Mouse (Mus musculus) lung, adult 18-20 months (tissue): ENCODE results near the gene Irgm1.
"Not testable (repeated sequence)": the region's sequence is repeated elsewhere in the genome, so short reads cannot be mapped to it uniquely, and the experiment has no call there.

ENCODE experiments used
- DNase-seq, 2 experiments: peaks; one replicate each; pipeline ENCODE4 v3.0.0; 2022; ENCODE audit warnings: mixed read lengths in 2 of 2

Gene Irgm1

DNA sequence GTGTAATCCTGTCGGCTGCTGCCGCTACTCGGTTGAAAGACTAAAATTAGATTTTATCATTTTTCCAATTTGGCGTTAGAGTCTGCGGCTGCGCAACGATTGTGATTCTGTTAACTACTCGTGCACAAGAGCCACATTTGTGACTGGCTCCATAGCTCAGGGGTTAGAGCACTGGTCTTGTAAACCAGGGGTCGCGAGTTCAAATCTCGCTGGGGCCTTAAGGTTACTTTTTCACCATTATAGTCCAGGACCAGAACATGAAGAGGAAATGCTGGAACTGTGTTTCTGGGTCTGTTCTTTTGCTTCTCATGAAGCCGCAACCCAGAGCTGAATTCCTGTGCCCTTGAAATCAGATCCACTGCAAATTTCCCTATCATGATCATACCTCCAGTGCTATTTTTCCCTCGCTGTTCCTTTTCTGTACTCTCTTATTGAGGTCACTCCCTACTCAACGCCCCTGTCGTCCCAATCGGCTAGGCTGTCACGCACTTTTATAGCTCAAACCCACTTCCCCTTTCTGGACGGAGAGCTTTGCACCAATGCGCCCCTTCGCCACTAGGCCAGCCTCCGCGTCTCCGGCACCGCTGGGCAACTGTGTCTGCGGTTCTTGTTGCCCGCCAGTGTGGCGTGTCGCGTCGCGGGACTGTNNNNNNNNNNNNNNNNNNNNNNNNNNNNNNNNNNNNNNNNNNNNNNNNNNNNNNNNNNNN lies 17.9 kb downstream of the Irgm1 start:
- DNase-seq: peak; percentile 89

DNA sequence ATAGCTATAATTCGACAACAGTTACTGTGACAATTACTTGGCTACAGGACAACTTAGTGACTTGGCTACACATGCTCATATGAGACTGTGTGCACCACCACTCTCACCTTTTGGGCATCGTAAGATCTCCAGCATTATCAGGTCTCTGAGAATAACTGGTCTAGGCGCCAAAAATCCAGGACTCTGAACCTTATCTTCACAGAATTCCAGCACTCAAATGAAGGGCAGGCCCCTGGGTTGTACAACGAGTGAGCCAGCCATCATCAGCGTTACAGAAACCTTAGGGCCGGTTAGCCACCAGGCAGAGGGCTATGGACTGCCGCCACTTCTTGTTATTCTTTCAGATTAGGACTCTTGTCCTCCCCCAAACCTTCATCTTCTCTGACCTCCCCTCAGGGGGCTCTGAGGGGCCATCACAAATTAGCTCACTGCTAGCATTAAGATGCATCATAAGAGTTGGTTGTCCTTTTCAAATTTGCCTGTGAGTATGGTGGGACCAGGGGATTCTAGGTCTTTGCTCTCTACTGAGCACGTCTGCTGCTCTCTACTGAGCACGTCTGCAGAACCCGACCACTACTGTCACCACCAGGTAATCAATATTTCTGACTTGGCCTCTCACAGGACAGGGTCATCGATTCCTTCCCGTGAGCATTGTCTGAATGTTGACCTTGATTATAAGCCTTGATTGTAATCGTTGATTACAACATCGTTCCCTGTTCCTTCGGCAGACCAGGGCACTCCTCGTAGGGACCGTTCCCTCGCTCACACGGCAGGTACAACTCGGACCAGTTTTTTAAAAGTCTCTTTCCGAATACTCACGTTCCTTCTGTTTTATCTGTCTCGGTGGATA lies 18.6 kb downstream of the Irgm1 start:
- no peak for DNase-seq

DNA sequence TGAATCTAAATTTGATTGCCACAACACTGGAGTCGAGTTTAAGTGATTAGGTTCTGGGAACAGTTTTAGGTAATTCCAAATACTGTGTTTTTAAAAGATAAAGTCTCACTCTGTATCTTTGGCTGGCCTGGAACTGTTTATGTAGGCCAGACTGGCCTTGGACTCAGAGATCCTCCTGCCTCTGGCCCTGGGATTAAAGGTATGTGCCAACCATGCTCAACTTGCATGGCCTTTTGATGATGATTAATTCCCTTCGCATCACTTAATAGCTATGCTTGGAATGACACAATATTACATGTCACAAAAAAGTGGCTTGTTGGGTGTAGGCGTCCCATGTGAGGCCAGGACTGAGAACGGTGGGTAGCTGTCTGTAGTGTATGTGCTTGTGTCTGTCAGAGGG lies 19.3 kb downstream of the Irgm1 start:
- DNase-seq: no peak

DNA sequence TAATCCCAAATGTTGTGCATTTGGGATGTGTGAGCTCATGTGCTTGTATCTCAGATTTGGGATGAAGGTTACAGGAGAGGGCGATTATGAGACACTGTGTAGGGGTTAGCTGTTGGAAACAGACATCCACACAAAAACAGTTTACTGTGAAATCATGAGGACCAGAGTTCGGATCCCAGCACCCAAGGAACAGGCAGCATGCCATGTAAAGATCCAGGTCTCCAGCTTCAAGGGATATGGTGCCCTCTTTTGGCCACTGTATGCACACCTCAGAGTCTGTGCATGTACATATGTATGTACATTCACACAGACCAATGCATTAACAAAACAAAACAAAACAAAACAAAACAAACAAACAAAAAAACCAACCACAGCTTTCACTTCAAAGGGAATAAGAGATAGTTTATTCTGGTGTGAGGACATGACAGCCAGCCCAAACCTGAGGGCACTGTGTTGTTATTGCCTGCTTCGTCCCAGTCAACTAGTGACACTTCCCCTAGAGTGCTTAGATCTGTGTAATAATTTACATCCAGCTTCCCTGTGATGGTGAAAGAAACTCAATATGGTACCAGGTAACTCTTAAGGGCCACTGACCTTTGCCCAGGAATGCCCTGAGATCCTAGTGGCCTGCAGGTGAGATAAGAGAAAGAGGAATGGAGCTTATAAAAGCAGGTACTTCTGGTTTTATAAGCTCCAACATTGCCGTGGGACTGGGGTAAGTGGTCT lies 20.1 kb downstream of the Irgm1 start:
- no peak for DNase-seq

DNA sequence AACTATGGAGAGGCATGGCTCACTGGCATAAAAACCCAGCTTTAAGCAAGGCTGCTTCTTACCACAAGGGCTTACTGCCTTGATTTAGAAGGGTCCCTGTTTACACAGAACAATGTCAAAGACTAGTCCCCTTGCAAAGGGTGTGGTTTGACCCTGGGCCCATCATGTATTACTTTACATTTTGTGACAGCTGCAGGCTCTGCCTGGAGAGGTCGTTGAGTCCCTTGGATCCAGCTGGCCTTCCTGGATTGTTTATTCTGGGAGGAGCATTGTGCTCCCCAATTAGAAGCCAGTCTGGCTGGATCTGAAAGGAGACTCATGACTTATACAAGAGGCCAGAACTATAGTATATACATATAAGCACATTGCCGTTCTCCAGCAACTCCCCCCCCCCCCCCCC lies 21.2 kb downstream of the Irgm1 start:
- DNase-seq: no peak

DNA sequence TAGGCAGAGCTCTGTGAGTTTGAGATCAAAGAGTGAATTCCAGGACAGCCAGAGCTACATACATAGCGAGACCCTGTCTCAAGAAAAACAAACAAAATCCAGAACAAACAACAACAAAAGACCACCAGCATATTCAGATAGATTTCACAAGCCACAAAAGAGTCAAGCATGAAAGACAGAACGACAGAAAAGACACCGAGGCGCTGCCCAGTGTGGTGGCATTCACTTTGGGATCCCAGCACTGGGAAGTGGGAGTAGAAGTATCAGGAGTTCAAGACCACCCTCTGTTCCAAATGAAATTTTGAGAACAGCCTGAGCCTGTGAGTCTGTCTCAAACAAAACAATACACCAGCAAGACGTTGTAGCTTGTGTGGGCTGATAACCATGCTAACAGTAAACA lies 24.6 kb downstream of the Irgm1 start:
- DNase-seq: no peak

DNA sequence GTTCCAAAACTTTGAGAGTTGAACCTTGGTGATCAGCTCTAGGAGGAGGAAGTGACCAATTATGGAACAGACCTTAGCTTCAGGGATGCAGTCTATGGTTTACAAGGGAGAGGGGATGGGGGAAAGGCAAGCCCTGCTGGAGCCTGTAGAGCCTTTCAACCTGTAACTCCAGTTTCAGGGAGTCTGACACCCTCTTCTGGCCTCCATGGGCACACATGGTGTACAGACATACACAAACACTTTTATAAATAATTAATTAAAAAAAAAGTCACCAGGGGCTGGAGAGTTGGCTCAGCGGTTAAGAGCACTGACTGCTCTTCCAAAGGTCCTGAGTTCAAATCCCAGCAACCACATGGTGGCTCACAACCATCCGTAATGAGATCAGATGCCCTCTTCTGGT lies 25.1 kb downstream of the Irgm1 start:
- DNase-seq: not testable (repeated sequence)

DNA sequence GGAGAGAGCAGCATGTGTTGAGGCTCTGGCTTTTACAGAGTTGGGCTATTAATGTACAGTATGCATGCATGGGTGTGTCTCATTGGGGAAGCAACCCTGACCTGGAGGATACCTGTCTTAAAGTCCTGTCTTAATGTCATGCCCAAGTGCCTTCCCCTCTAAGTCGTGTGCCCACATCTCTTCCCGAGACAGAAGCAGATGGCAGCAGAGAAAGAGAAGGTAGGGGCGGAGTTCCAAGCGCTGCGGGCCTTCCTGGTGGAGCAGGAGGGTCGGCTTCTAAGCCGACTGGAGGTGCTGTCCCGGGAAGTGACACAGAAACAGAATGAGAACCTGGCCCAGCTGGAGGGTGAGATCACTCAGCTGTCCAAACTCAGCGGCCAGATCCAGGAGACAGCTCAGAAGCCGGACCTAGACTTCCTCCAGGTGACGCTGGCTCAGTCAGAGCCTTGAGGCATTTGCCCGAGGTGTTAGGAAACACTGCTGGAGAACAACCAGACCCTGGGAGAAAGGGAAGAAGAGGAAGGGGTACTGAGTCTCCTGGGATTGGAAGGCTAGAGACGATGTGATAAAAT lies 26.2 kb downstream of the Irgm1 start:
- DNase-seq: no peak

DNA sequence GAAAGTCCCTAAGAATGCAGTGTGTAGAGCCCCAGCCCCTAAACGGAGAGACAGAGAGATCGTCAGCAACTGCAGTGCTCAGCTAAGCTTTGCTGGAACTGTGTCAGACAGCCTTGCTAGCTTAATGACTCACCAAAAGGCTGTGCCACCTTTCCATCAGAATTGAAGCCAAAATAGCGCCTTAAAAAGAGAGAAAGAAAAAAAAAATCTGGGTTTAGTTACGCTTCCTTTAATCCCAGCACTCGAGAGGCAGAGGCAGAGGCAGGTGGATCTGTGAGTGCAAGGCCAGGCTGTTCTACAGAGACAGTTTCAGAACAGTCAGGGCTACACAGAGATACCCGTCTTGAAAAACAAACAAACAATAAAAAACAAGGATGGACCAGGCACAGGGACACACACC lies 27.2 kb downstream of the Irgm1 start:
- no peak for DNase-seq

DNA sequence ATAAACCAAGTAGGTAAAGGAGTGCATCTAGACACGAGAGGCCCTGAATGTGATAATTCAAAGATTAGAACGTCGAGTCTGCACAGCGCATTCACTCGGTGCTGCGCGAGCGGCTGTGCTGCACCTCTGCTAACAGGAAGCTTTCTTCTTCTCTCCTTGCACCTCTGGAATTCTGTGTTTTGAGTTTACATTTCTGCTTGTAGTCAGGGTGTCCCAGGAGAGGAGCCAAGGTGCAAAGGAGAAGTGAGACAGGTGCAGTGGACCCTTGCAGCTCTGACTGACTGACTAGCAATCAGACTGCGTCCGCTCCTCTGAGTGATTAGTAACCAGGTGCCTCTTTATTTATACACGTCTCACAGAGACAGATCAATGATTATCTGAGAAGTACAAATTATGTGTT lies 28.3 kb downstream of the Irgm1 start:
- DNase-seq: no peak

DNA sequence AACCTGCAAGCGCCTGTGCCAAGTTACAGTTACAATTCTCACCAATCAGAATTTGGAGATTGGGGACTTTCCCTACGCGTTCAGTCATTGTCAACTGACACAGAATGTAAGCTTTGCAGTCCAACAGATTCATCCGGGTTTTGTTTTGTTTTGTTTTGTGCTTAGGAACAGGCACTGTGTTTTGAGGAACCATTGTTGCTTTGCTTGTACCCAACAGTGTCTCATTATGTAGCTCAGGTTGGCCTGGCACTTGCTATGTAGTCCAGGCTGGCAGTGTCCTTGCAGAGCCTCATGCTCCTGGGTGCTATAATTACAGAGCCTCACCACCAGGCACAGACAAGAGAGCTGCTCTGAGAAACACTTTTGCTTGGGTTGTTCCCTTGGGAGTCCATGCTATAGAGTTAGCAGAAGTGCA lies 29.1 kb downstream of the Irgm1 start:
- DNase-seq: no peak

DNA sequence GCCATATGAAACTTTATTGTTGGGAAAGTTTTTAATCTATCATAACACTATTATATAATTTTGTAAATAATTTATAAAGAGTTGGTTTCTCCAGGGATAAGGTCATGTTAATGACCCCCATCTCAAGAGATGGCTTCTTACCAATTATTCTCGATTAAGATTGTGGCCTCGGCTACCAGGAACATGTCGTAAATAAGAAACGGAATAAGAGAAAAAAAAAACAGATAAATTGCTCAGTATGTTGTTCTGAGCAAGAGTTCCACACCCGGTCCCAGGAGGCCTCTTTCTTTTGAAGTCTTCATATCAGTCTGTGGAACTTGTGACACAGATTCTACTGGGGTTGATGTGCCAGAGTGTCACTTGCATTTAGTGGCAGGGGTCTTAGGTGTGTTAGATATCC lies 30.3 kb downstream of the Irgm1 start:
- no peak for DNase-seq

DNA sequence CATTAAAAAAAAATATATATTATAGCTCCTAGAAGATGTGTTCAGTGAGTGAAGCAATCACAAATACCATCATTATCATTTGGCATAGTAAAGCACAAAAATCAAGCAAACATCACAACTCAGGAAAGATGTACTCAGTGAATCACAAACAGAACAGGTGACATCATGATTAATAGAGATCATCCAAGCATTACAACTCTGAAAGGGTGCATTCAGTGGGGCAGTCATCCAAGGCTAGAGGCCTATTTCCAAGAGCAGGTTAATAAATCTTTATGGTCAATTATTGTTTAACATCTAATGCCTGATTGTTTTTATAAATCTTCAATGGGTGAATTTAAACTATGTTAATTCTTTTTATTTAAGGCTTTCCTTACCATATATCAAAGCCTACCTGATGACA lies 30.7 kb downstream of the Irgm1 start:
- no peak for DNase-seq

DNA sequence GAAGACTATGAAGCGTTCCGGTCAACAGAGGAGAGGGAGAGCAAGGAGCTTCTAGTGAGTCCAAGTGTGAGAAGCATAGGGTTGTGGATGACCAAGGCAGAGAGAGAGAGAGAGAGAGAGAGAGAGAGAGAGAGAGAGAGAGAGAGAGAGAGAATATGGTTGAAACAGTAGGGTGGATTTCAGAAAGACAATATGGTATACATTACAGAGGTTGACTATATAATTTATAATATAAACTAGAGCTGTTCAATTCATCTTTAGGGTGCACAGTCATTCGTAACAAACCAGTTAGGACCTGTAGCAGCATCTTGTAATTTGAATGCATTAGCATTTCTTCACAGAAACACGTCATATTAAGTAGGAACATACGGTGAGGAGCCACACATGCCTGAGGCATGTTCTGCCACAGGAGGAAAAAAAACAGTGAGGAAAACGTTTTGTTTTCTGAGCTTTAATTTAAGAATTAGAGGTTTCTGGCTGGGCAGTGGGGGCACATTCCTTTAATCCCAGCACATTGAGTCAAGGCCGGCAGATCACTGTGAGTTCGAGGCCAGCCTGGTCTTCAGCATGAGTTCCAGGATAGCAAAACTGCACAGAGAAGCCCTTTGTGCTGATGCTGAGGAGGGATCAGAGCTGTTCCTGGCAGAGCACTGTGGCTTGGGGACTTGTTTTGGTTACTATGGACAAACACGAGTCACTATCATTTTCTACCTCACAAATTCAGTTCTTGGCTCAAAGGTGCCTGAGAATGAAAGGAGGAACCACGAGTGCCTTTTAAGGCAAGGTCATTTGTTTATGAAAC lies 32.4 kb downstream of the Irgm1 start:
- no peak for DNase-seq

DNA sequence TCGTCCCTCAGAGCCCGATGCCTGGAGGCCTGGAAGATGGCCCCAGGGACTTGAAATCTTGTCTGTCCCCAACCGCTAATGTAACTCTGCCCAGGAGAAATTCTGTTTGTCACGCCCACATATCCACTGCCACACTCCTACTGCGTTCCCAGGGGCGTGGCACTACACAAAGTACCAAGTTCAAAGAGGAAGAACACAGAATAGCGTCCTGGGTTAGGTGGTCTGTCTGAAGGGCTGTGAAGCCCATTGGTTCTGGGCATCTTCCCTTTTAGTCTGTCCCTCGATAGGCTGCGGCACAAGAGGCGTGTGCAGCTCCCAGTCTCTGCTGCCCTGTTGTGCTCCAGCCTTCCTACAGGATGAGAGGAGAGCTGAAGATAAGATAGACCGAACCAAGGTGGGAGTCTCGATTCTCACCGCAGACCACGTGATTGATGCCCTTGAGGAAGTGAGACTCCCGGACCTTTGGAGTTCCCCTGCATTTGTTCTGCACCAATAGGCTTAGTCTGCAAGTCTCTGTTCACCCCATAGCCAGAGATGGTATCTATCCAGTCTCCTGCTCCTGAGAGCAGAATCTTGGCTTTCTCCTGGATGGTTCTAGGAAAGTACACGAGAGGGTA lies 33.2 kb downstream of the Irgm1 start:
- DNase-seq: peak; percentile 40 to 53

DNA sequence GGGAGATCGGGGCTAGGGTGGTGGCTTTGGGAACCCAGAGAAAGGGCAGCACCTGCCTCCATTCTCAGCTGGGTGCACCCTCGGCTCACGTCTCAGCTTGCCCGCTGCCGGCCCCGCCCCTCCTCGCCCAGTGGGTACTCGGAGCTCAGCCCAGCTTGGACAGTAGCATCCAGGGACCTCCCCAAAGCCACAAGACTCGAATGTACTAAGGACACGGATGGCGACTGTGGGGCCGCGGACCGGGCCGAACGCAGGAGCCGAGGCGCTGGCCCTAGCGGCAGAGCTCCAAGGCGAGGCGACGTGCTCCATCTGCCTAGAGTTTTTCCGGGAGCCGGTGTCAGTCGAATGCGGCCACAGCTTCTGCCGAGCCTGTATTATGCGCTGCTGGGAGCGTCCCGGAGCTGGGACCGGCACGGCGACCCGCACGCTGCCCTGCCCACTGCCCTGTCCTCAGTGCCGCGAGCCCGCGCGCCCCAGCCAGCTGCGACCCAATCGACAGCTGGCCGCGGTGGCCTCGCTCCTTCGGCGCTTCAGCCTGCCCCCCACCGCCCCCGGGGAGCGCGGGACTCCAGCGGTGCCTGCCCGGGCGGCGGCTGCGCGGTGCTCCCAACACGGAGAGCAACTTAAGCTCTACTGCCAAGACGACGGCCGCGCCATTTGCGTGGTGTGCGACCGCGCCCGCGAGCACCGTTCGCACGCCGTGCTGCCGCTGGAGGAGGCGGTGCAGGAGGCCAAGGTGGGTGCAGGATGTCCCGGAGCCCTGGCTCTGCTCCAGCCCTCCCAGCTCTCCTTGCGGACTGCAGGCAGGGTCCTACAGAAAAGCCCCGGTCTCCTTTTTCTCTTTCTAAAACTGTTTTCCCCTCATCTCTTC lies 33.9 kb downstream of the Irgm1 start:
- peak; percentile 79 to 81 for DNase-seq

DNA sequence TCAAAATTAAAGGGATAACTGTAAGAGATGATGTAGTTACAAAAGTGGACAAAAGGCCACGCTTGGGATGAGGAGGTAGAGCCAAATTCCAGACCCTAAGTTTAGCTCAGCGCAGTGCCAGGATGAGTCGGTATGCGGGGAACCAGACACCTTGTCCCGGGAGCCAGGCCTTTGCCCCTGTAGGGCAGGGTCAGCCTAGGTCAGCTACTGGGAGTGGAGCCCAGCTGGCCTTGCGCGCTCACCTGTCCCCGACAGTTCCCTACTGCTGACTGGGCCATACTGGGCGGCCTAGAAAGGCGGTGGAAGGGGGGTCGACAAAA lies 34.5 kb downstream of the Irgm1 start:
- no peak for DNase-seq

DNA sequence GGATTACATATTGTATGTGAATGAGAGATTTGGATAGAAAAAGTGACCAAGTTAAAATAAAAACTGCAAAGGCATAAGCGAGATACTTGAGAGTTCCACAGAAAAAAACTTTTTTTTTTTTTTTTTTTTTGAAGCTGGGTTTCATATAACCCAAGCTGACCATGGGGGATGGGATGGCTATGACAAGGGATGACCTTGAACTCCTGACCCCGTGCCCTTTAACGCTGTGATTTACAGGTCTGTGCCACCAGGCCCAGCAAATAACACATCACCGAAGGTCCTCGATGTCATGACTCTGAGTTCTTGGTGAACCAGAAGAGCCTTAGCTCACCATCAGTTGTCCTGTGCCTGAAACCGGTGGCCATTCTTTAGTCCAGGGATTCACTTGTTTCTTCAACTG lies 35.6 kb downstream of the Irgm1 start:
- no peak for DNase-seq

DNA sequence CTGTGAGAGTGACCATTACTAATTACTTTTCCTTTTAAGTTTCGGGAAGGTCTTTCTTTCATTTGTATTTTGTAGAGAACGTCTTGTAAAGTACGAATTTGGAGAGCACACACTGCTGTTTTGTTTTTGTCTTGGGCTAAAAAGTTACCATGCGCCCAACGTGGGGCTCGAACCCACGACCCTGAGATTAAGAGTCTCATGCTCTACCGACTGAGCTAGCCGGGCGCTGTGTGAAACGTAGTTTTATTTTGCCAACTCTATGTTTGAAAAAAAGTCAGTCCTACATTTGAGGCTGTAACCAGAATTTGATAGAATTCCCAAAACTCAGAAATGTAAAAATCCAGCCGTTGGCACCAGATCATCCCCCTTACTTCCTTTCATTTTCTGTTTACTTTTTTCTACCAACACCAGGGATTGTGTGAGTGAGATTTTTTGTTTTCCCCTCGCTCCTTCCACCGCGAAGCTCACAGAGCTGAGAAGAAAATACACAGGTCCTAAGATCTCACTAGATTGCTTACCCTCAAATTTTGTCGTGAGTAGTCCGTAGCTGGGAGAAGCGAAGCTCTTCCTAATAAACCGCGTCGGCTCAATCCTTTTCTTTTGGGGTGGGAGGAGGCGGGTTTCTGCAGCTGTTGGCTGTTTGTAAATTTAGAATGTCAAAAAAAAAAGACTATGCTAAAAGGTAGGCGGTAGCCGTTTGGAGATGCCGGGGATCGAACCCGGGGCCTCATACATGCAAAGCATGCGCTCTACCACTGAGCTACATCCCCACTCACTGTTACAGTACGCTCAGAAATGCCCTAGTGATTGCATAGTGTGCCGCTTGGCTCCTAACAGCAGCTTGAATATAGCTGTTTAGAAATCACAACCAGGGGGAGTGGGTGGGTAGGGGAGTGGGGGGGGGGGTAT lies 37.5 kb downstream of the Irgm1 start:
- DNase-seq: peak; percentile 91 to 93
